Comparison of ENCODE assay signal across 8 mouse cellular contexts in genomic region chr9:102717886-102718643, GRCm38 (mm10). TPM values are rescaled to one million over a fixed set of nuclear protein-coding genes. Genes with fewer than 3 reads are reported as not detected.
DNase-seq lines count a peak whose midpoint lies in the region; ATAC-seq and TF ChIP-seq lines count a peak whose summit lies in the region.

No protein-coding gene starts in this region.

- no peaks in the 10 kb centered on the region for H3K4me1 ChIP-seq in intestine, postnatal 0 days (replicated peaks; ENCODE audit: control insufficient read depth, insufficient read depth, low read length)

- H3K9ac ChIP-seq in intestine, postnatal 0 days (ENCODE audit: low read depth, low read length), result peak overlapping the region; percentile 93

- H3K36me3 ChIP-seq in intestine, postnatal 0 days (ENCODE audit: control insufficient read depth, insufficient read depth), result peaks cover 27% of the 10 kb centered on the region

- H3K9me3 ChIP-seq in intestine, postnatal 0 days (ENCODE audit: control insufficient read depth), result no peaks in the 10 kb centered on the region

- peak; percentile 11; the same call in 1 of the 2 replicates for ATAC-seq in granulocyte monocyte progenitor cell, adult 5-6 weeks (replicated peaks; ENCODE audit: poor library complexity, severe bottlenecking)
- peak; percentile 36 for ATAC-seq in intestine, postnatal 0 days

- H3K4me2 ChIP-seq in intestine, postnatal 0 days (replicated peaks; ENCODE audit: low read depth), result peak overlapping the region; percentile 96

- H3K27me3 ChIP-seq in intestine, postnatal 0 days (replicated peaks; ENCODE audit: control insufficient read depth, insufficient read depth, low read length), result no peaks in the 10 kb centered on the region

- intact Hi-C loops in left cerebral cortex, postnatal 36 days (cut with DNase I), result loop anchor here (2.0 to 5.0 kb wide), 3 partner anchors 61 to 149 kb away; partner anchors contain the start of genes Anapc13 and Cep63

- TF ChIP-seq CTCF in intestine, postnatal 0 days (IDR thresholded peaks at IDR 0.05; ENCODE audit: low read depth), result no peak

- peak overlapping the region; percentile 85 for H3K4me3 ChIP-seq in intestine, postnatal 0 days (ENCODE audit: low read depth, low read length)

- peak overlapping the region; percentile 97 for H3K27ac ChIP-seq in intestine, postnatal 0 days (ENCODE audit: low read depth, low read length)

- under 1% methylated on average over 52 of the region's 52 CpGs for WGBS in intestine, postnatal 0 days

- peak; percentile 91 for DNase-seq in adrenal gland, adult 2 months
- peak; percentile 96 for DNase-seq in embryo, embryonic 11 days
- DNase-seq in left cerebral cortex, postnatal 36 days (ENCODE audit: low spot score in 2 of 2), result peak; percentile 60 to 63
- DNase-seq in mesoderm, embryonic 11.5 days (ENCODE audit: low read depth, low spot score), result peak; percentile 97
- DNase-seq in skeletal muscle tissue, adult 2 months (ENCODE audit: low read depth, low spot score), result peak; percentile 87
- DNase-seq in thymus, postnatal 0 days (ENCODE audit: low spot score), result no peak

RNA-seq across cellular contexts. Expression of gene Amotl2, which starts 1.6 kb away (rescaled TPM):
- 100 to 1,000 TPM; 154 to 186 TPM for total RNA-seq in adrenal gland, adult 2 months (2021)
- polyA plus RNA-seq in adrenal gland, adult 2 months (2012; rRNA removed), result 116 and 153 TPM in 2 replicates
- 1.8 and 1.9 TPM in 2 replicates for total RNA-seq in granulocyte monocyte progenitor cell, adult 5-6 weeks (2014; fragmentation: Nextera tagmentation)
- total RNA-seq in granulocyte monocyte progenitor cell, adult 5-6 weeks (2017), result 2.5 and 2.6 TPM in 2 replicates
- 12.4 and 13.4 TPM in 2 replicates for polyA plus RNA-seq in intestine, postnatal 0 days (2015; fragmentation: Nextera tagmentation; extraction: Ambion mirVana)
- total RNA-seq in left cerebral cortex, postnatal 36 days (2021), result 10 to 100 TPM; 18.5 to 24.3 TPM
- 4.9 and 6.4 TPM in 2 replicates for polyA plus RNA-seq in thymus, postnatal 0 days (2015; fragmentation: Nextera tagmentation; extraction: Ambion mirVana)

Comparison
In these comparisons a context has a peak if more than half of its experiments do, and no peak if none do; other contexts are left out.
1. RNA of gene Amotl2, which starts 1.6 kb away (total RNA-seq): 154 to 186 TPM in adrenal gland, adult 2 months; 18.5 to 24.3 TPM in left cerebral cortex, postnatal 36 days and 1.8 to 2.6 TPM in granulocyte monocyte progenitor cell, adult 5-6 weeks; every median in the first group is over 4 times any median in the second.